Mouse (Mus musculus) cerebellum, adult (tissue): ENCODE measurements around the gene Cpne8.

Source experiments
- ATAC-seq: cut with Nextera tagmentation; 2 replicates; pipeline ENCODE4 v1.9.2; 2017; ENCODE audit warnings: mild to moderate bottlenecking, moderate library complexity, mixed read lengths; ENCODE audit not compliant: insufficient number of reproducible peaks, low FRiP score, low TSS enrichment

Cpne8 gene

DNA sequence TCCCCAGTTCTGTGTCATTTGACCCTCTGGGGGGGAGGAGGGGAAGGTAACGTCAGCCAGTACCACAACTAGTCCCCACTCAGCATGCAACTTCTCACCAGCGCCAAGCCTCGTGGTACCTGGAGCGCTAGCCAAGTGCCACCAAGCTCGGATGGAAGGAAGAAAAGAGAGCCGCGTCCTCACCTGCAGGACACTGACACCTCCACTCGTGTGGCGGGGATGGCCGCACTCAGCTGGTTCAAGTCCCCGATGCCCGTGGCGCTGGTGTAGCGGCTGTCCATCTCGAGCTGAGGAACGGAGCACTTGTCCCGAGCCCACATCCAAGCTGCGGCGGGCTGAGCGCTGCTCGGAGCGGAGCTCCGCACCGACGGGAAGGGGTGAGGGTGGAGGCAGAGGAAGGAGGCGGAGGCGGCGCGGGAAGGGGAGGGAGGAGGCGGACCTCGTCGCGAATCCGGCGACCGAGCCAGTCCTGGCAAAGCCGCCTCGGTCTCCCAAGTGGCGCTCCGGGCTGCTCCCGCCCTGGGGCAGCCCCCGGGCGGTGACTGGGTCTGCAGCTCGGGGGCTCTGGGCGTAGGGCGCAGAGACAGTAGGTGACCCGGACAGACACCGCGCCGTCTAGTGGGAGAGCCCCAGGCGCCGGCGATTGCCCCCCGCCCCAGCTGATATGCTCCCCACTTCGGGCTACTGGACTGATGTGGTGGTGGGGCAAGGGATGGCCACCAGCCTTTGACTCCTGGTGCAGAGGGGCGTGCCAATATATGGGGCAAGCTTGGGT lies at the start of gene Cpne8:
TSS of gene Cpne8 (minus strand) at position 448 of the 775 bp plus-strand sequence.
- 0 out of 2 replicates have a peak, but pooled peaks have one; percentile 26 for ATAC-seq

DNA sequence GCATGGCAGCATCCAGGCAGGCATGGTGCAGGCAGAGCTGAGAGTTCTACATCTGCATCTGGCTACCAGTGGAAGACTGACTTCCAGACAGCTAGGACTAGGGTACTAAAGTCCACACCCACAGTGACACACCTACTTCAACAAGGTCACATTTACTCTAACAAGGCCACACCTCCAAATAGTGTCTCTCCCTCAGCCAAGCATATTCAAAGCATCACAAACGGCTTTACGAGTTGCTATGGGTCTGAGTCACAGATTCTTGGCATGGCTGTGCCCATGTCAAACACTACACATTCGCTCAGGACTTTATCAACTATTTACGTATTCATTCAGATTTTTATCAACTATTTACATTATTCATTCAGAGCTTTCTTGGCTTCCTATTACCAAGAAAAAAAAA lies 38.5 kb upstream of the Cpne8 start:
- ATAC-seq, result no peak

DNA sequence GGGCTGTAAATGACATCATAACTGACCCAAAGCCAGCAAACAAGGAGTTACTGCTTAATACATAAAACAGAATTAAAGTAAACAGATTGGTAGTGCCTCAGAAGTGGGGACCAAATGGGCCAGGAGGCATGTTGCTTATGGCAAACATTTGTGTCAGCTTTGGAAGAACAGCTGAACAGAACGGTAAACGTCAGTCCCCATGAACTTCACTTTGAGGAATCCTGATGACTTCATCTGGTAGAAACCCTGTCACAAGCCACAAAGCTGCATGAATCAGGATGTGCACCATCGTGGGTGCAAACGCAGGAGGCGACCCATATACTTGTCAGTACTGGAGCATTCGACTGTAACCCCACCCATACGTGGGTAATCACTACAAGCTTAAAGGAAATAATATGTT lies 30.1 kb upstream of the Cpne8 start:
- ATAC-seq, result no peak

- ATAC-seq, result no peak
Measured at GRCm38 (mm10) chr15:90704314-90704713, 25.1 kb upstream of the Cpne8 start.

DNA sequence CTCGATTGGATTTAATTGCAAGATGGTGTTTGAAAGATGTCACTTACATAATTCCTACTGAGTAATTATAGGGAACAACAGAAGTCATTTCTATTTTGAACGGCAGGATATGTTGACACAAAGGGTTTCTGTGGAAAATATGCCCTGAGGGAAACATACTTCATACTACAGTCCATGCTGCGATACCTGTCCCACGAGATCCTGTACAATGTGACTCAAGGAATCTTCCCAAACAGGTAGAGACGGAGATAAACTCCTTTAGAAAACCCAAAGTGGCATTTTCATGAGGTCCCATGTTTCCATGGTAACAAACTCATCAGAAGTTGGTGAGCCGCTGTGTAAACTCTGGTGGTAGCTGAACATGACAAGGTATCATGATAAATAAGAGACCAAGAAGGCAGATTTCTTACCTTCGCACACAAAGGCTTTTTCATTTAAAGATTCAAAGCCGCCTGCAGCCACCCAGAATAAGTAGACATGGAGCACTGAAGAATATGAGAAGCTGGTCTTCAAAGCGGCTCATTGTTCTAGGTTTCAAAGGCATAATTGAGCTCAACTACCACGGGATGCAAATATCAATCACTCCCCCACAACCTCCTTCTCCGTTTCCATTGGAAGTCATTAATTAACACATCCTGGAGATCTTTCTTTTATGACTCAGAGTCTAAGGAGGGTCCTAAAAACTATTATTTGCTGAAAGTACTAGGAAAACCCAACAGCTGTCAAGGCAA lies 24.4 kb upstream of the Cpne8 start:
- ATAC-seq, result no peak

GRCm38 (mm10) chr15:90686770-90687169 lies 7.5 kb upstream of the Cpne8 start:
- no peak for ATAC-seq

- ATAC-seq, result peak; percentile 56; the same call in 1 of the 2 replicates
Measured at GRCm38 (mm10) chr15:90679760-90680579, 738 bp upstream of the Cpne8 start.

DNA sequence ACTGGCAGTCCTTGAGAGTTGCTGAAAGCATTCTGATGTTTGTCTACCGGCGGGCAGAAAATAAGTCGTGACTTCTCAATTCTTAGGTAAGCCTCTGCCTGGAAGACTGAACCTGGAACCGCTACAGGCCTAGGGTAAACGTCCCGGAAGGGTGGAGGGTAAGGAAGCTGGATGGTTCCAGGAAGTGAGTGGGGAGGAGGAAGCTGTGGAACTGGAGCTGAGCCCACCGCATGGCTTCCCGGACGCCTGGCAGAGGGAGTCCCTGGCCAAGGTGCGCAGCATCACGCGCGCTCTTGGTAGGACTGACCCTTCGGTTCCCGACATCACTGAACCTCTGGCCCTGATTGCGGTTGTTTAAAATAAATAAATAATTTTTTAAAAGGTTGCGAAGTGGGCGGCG lies 744 bp downstream of the Cpne8 start:
- ATAC-seq, result no peak

- no peak for ATAC-seq
Measured at GRCm38 (mm10) chr15:90669494-90669893, 9.7 kb downstream of the Cpne8 start.

DNA sequence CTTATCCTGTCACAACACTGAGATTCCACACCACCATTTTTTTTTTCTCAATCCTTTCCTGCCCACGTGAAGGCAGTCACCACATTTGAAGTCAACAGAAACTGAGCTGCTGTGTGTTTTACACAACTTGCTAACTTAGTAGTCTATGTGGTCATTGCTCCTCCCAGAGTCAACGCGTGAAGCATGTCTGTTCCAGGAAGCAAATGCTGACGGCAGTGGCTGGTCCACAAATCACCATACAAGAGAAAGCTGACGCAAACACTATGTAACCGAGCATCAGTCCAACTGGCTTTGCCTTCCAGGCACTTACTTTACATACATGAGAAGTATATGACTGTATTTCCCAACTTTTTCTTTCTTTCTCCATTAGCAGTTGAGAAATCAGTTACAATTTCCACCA lies 12.3 kb downstream of the Cpne8 start:
- no peak for ATAC-seq

- ATAC-seq, result no peak
Measured at GRCm38 (mm10) chr15:90664615-90665014, 14.6 kb downstream of the Cpne8 start.

DNA sequence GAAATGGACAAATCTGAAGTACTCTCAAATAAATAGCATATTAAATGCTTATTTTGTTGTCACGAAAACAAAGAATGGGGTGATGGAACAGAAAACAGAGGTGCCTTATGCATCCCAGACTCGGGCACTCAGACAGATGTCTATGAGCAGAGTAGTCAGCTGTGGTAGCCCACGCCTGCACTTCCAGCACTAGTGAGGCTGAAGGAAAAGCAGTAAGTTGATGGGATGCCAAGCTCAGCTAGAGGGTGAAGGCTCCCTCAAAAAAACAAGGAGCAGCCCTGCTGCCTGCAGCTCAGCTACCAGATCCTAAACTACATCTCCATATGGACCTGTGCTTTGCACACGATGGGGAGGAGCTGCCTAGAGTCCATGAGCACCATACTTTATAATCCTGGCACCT lies 15.6 kb downstream of the Cpne8 start:
- no peak for ATAC-seq

DNA sequence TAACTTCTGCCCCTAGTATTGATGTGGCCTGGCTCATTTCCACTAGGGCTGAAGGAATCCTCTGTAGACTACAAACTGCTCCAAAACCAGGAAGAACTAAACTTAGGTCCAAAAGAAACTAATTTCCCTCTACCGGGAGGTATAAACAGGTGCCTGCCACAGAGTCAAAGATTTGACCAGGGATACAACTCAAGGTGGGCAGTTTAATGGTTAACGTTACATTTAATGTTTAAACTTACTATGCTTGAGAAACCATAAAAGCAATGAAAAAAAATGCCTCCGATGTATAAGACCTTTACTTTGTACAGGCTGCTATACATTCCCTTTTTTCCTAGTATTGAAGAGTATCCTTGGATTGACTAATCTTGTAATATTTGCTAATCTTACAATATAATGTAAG lies 18.5 kb downstream of the Cpne8 start:
- ATAC-seq, result no peak

DNA sequence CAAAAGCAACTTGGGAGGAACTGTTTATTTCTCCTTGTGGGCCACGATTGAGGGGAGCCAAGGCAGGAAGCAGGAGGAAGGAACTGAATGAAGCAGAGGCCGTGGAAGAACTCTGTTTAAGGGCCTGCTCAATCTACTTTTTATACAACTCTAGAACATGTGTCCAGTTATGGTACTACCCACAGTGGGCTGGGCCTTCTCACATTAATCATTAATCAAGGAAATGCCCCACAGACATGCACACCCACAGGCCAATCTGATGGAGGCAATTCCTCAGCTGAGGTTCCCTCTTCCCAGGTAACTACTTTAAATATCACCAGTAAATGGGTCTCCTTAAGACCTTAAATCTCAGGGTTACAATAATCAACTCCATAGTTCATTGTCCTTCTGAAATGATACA lies 21.2 kb downstream of the Cpne8 start:
- ATAC-seq, result no peak

DNA sequence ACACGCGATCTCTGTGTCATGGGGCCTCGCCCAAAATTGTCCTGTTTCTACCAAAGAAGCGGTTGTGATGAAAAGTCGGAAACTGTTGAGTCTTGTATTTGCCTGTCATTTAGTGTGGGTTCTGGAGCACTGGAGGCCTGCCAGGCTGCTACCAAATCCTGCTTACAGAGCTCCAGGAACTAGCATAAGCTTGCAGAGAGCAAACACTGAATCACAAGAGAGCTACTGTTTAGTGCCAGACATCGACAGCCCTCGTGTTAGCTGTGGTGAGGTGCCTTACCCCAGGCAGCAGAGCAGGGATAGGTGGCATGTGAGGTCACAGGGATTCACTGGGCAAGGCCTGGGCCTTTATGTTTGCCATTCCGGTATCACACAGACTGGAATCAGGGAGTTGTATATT lies 22.7 kb downstream of the Cpne8 start:
- no peak for ATAC-seq

DNA sequence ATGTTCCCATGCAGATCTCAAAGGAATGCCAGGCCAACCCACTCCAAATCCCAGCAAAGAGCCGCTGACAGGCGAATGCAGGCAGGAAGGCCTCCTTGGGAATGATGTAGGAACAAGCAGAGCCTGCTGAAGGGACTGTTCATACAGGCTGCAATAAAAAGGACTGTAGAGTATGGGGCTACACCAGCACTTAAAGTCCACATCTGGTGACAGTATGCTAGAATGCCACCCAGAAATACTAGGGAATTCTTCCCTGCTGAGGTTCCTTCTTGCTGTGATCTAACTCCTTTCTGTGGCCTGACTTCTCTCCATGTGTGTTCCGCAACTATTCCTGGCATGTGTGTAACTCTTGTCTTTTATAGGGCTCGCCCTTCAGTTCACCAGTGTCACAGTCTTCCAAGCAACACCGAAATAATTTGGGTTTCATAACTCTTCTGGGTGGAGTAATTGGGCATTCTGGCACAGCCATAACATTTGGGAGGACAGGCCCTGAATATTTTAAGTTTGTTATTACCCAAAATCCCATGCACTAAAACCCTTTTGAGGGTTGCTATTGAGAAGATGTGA lies 32.1 kb downstream of the Cpne8 start:
- no peak for ATAC-seq

DNA sequence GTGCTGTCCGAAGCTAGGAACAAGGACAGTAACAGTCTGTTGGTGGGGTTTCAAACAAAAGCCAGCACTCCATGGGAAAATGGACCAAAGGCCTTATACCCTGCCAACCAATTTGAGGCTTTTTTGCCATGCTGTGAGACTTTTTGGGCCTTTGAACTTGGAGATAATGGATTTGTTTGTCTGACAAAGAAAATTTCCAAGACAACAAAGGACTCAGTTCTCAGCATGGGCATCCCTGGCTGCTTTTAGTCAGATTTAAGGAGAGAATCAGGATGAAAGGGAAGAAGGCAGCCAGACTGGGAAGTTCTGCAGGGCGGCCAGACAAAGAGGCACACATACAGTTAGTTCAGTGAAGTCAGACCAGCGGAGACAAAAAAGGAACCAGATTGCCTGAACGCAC lies 32.9 kb downstream of the Cpne8 start:
- no peak for ATAC-seq

- ATAC-seq, result no peak
Measured at GRCm38 (mm10) chr15:90645828-90646227, 33.4 kb downstream of the Cpne8 start.

DNA sequence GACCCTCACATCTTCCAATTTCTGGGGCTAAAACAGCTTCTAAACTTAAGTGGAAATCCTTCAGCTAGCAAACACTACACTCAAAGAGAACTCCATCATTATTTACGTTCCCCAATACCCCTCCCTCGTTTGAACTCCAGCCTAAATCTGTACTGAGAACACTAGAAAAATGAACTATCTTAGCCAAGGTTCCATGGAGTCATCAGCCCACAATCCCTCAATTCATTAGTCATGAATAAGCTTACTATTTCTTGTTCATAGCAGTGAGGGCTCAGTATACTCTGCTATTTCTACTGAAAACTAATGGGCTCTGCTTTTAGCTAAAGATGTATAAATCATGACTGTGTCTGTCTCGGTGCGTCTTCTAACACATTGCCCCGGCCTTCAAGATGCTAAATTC lies 55.0 kb downstream of the Cpne8 start:
- ATAC-seq, result no peak

DNA sequence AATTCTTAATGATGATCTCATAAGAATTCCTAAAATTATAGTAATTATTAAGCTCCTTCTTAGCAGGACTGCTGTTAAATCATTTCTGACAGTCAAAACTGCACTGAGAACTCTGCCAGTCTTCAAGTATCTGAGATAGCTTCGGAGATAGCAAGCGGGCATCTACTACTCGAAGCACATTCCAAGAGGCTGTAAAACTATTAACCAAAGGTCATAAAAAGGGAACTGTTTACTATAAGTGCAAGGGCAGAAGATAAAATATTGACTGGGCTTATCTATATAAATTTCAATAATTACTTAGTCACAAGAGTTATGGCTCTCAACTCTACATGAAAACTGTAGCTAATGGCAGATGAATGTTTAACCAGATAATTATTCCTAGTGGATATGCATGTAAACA lies 57.2 kb downstream of the Cpne8 start:
- no peak for ATAC-seq

GRCm38 (mm10) chr15:90619736-90620135 lies 59.5 kb downstream of the Cpne8 start:
- no peak for ATAC-seq
